Comparison of ENCODE assay signal across 30 mouse cellular contexts in the genomic region with DNA sequence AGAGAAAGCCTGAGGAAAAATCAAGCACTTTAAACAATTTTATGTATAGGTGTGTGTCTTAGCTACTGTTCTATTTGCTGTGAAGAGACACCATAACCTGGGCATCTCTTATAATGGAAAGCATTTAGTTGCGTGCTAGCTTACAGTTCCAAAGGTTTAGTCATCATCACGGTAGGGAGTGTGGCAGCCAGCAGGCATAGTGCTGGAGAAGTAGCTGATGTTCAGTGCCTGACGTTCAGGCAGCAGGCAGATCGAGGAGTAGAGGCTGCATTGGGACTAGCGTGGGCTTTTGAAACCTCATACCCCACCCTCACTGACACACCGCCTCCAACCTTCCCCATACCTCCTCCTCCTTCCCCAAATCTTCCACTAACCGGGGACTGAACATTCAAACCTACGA.
"Had no signal": no experiment of that assay in that cellular context is flagged by ENCODE, and none has a peak within 500 bp of the region (broad histone marks: within the 10 kb centered on the region; RNA-seq: fewer than 3 reads in every experiment).

No protein-coding gene starts in this region.

- H3K4me3 ChIP-seq: limb, embryonic 10.5 days; limb, embryonic 12.5 days; limb, embryonic 13.5 days; limb, embryonic 15.5 days; liver, embryonic 12.5 days; liver, embryonic 13.5 days; liver, embryonic 15.5 days; lung, embryonic 15.5 days; megakaryocyte, embryonic 14.5 days; midbrain, embryonic 10.5 days; midbrain, embryonic 12.5 days; midbrain, embryonic 13.5 days; midbrain, embryonic 15.5 days; myocyte had no signal

- ATAC-seq: liver, embryonic 12.5 days; lung, postnatal 0 days; midbrain, embryonic 13.5 days; midbrain, embryonic 15.5 days; midbrain, embryonic 16.5 days had no signal

- H3K4me1 ChIP-seq: limb, embryonic 10.5 days; limb, embryonic 12.5 days; limb, embryonic 13.5 days; limb, embryonic 15.5 days; liver, embryonic 13.5 days; liver, embryonic 15.5 days; lung, embryonic 15.5 days; megakaryocyte, embryonic 14.5 days; midbrain, embryonic 10.5 days; midbrain, embryonic 12.5 days; midbrain, embryonic 13.5 days; midbrain, embryonic 15.5 days had no signal

- H3K36me3 ChIP-seq: limb, embryonic 10.5 days; limb, embryonic 12.5 days; limb, embryonic 13.5 days; limb, embryonic 15.5 days; liver, embryonic 12.5 days; liver, embryonic 13.5 days; liver, embryonic 15.5 days; lung, embryonic 15.5 days; midbrain, embryonic 10.5 days; midbrain, embryonic 12.5 days; midbrain, embryonic 13.5 days; midbrain, embryonic 15.5 days had no signal

- H3K9me3 ChIP-seq: limb, embryonic 10.5 days; limb, embryonic 12.5 days; limb, embryonic 13.5 days; limb, embryonic 15.5 days; liver, embryonic 12.5 days; liver, embryonic 15.5 days; lung, embryonic 15.5 days; midbrain, embryonic 10.5 days; midbrain, embryonic 12.5 days; midbrain, embryonic 13.5 days; midbrain, embryonic 15.5 days had no signal

- H3K27ac ChIP-seq: limb, embryonic 10.5 days; limb, embryonic 12.5 days; limb, embryonic 13.5 days; limb, embryonic 15.5 days; liver, embryonic 12.5 days; liver, embryonic 13.5 days; liver, embryonic 14.5 days; liver, embryonic 15.5 days; lung, embryonic 15.5 days; macrophage; midbrain, embryonic 10.5 days; midbrain, embryonic 12.5 days; midbrain, embryonic 13.5 days; midbrain, embryonic 15.5 days had no signal

- DNase-seq: left cerebral cortex, postnatal 4 days; liver; liver, embryonic 13.5 days; lung, adult 18-20 months; lung, adult 2 months; lung, embryonic 14.5 days; lung, postnatal 10 days; lung, postnatal 14 days; lung, postnatal 36 days; lung, postnatal 4 days; midbrain, embryonic 14.5 days had no signal

- H3K4me2 ChIP-seq: limb, embryonic 12.5 days; limb, embryonic 13.5 days; limb, embryonic 15.5 days; liver, embryonic 11.5 days; liver, embryonic 12.5 days; liver, embryonic 13.5 days; liver, embryonic 15.5 days; lung, embryonic 14.5 days; lung, embryonic 15.5 days; midbrain, embryonic 11.5 days; midbrain, embryonic 12.5 days; midbrain, embryonic 13.5 days; midbrain, embryonic 15.5 days had no signal

- H3K27me3 ChIP-seq: limb, embryonic 12.5 days; limb, embryonic 13.5 days; limb, embryonic 15.5 days; liver, embryonic 13.5 days; liver, embryonic 15.5 days; lung, embryonic 15.5 days; midbrain, embryonic 12.5 days; midbrain, embryonic 13.5 days; midbrain, embryonic 15.5 days had no signal

- H3K9ac ChIP-seq: limb, embryonic 12.5 days; limb, embryonic 13.5 days; limb, embryonic 15.5 days; liver, embryonic 12.5 days; liver, embryonic 13.5 days; liver, embryonic 14.5 days; liver, embryonic 15.5 days; lung, embryonic 14.5 days; lung, embryonic 15.5 days; midbrain, embryonic 12.5 days; midbrain, embryonic 13.5 days; midbrain, embryonic 15.5 days had no signal
